Mouse (Mus musculus) E14TG2a.4 (cell line): ENCODE results near the gene Olfr455.

Source experiments
- H3K27me3 ChIP-seq: 2 replicates; pipeline ENCODE4 v1.6.1; 2014; ENCODE audit warnings: low read length, control low read depth; ENCODE audit not compliant: insufficient read depth
- H3K36me3 ChIP-seq: 2 replicates; pipeline ENCODE4 v1.6.1; 2014; ENCODE audit warnings: low read length, control low read depth; ENCODE audit not compliant: insufficient read depth
- H3K4me1 ChIP-seq: replicated peaks from 2 replicates; pipeline ENCODE4 v1.6.1; 2014; ENCODE audit warnings: low read depth, low read length, control low read depth
- H3K4me3 ChIP-seq: replicated peaks from 2 replicates; pipeline ENCODE4 v1.5.1; 2014; ENCODE audit warnings: mild to moderate bottlenecking, low read length
- H3K9me3 ChIP-seq: 2 replicates; pipeline ENCODE4 v1.6.1; 2014; ENCODE audit warnings: low read length, control low read depth
- CTCF ChIP-seq: conservative IDR thresholded peaks from 2 replicates; pipeline ENCODE4 v1.5.1; 2014; ENCODE audit warnings: low read length
- NANOG ChIP-seq: IDR thresholded peaks from 2 replicates; pipeline ENCODE4 v1.6.1; 2014; ENCODE audit warnings: borderline replicate concordance, low read length, mixed read lengths
- POU5F1 ChIP-seq: IDR thresholded peaks from 2 replicates; pipeline ENCODE4 v1.6.1; 2014; ENCODE audit warnings: low read length, borderline replicate concordance

The Olfr455 gene

DNA sequence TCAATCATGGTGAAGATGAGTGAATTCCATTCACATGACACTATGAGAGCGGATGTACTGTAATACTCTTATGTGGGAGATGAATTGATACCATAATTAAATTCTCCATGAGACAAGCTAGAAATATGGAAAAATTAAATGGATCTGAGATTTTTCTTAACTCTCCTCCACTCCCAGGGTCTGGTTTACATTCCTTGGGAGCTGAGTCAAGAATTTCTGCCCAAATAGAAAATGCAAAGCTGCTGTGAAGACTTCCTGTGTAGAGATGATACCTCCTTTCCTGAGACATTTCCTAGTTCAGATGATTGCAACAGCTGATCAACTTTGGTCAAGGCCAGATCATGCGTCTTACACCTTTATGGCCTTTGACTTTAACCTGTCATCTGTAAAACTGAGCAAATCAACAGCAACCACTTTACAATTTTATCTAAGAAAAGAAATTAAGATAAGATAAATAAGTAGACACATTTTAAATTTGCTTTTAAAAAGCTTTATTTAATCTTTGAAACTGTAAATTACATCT, 18.8 kb upstream of the Olfr455 start:
- H3K27me3 ChIP-seq, result no peaks in the 10 kb centered on the region
- no peaks in the 10 kb centered on the region for H3K36me3 ChIP-seq
- H3K4me3 ChIP-seq, result no peak overlapping the region
- H3K4me1 ChIP-seq, result no peaks in the 10 kb centered on the region
- TF ChIP-seq CTCF (no peak), NANOG (no peak)
- H3K9me3 ChIP-seq, result no peaks in the 10 kb centered on the region

GRCm38 (mm10) chr6:42562280-42562679, 14.9 kb upstream of the Olfr455 start:
- Histone ChIP-seq H3K4me3 (no peak overlapping the region), H3K36me3 (no peaks in the 10 kb centered on the region), H3K27me3 (no peaks in the 10 kb centered on the region), H3K9me3 (no peaks in the 10 kb centered on the region), H3K4me1 (no peaks in the 10 kb centered on the region)
- no peak for TF ChIP-seq CTCF
- TF ChIP-seq POU5F1, result no peak
- no peak for TF ChIP-seq NANOG

DNA sequence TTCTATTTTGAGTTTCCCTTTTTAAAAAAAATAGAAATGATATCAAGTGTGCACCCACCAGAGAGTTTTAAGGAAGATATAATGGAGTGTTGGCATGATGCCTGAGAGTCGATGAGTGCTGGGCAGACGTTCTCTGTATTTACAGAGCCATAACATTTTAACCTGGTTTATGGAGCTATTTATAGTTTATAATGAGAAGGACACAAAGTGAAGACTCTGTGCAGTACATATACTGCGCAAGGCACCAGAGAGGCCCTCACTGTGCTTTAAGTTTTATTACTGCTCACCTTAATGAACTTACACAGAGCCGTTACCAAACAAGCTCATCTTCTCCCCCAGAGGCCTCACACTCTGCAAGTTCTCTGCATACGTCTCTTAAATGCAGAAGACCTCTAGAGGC, 13.5 kb upstream of the Olfr455 start:
- no peaks in the 10 kb centered on the region for H3K36me3 ChIP-seq
- TF ChIP-seq POU5F1, result no peak
- no peak for TF ChIP-seq NANOG
- TF ChIP-seq CTCF, result no peak
- H3K9me3 ChIP-seq, result no peaks in the 10 kb centered on the region
- no peaks in the 10 kb centered on the region for H3K4me1 ChIP-seq
- H3K4me3 ChIP-seq, result no peak overlapping the region
- no peaks in the 10 kb centered on the region for H3K27me3 ChIP-seq

- Histone ChIP-seq H3K36me3 (no peaks in the 10 kb centered on the region), H3K4me1 (no peaks in the 10 kb centered on the region), H3K9me3 (no peaks in the 10 kb centered on the region), H3K27me3 (no peaks in the 10 kb centered on the region), H3K4me3 (no peak overlapping the region)
- TF ChIP-seq NANOG (no peak), CTCF (no peak), POU5F1 (no peak)
Measured at GRCm38 (mm10) chr6:42558641-42559040, 11.3 kb upstream of the Olfr455 start.

DNA sequence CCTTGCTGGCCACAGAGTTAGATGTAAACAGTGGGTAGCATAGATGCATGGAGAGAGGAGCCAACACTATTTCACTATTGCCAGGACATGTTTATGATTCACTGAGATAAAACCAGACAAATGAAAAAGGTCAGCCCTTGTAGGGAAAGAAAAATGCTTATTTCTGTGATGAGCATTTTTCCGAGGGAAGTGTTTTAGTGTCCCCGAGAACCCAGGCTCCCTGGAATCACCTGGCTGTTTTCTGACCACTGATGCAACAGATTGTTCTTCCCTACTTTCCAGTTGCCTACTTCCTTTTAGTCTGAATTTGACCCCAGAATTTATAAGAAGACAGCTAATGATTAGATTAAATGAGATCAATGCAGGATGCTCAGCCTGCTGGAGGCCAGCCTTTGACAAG, 1.2 kb downstream of the Olfr455 start:
- Histone ChIP-seq H3K9me3 (no peaks in the 10 kb centered on the region), H3K4me3 (no peak overlapping the region), H3K4me1 (no peaks in the 10 kb centered on the region), H3K27me3 (no peaks in the 10 kb centered on the region), H3K36me3 (no peaks in the 10 kb centered on the region)
- TF ChIP-seq POU5F1, result no peak
- TF ChIP-seq NANOG, result no peak
- TF ChIP-seq CTCF, result no peak

DNA sequence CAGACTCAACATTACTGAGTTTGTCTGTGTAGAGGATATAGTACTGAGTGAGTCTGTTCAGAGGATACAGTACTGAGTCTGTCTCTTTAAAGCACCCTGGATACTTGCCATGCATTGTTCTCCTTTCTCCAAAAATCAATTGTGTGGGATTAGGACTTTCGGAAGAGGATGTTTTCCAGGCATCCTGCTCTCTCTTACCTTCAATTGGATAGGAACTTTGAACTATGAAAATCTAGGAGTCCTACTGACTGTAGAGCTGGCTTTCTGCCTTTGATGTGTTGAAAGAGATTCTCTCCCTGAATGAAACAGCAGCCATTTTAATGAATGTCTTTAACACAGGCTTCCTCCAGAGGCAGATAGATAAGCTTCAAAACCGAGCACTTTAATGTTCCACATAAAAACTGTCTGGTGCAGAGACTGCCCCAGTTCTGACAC, 1.9 kb downstream of the Olfr455 start:
- Histone ChIP-seq H3K27me3 (no peaks in the 10 kb centered on the region), H3K36me3 (no peaks in the 10 kb centered on the region), H3K9me3 (no peaks in the 10 kb centered on the region), H3K4me1 (no peaks in the 10 kb centered on the region), H3K4me3 (no peak overlapping the region)
- TF ChIP-seq NANOG (no peak), POU5F1 (no peak), CTCF (no peak)

- Histone ChIP-seq H3K4me1 (no peaks in the 10 kb centered on the region), H3K9me3 (no peaks in the 10 kb centered on the region), H3K27me3 (no peaks in the 10 kb centered on the region), H3K36me3 (no peaks in the 10 kb centered on the region), H3K4me3 (no peak overlapping the region)
- TF ChIP-seq CTCF, result no peak
- TF ChIP-seq NANOG, result no peak
- TF ChIP-seq POU5F1, result no peak
Measured at GRCm38 (mm10) chr6:42544846-42545245, 2.5 kb downstream of the Olfr455 start.

- peaks cover 7% of the 10 kb centered on the region for H3K4me1 ChIP-seq
- no peaks in the 10 kb centered on the region for H3K9me3 ChIP-seq
- TF ChIP-seq POU5F1 (no peak), NANOG (no peak), CTCF (no peak)
- peaks cover 17% of the 10 kb centered on the region for H3K27me3 ChIP-seq
- no peaks in the 10 kb centered on the region for H3K36me3 ChIP-seq
- H3K4me3 ChIP-seq, result no peak overlapping the region
Measured at GRCm38 (mm10) chr6:42542036-42543031, 5.1 kb downstream of the Olfr455 start.
